Mouse (Mus musculus): ENCODE measurements around the gene Zmym4. TPM values are rescaled to one million over a fixed set of nuclear protein-coding genes. Genes with fewer than 3 reads are reported as not detected.
"Not testable (repeated sequence)": the region's sequence is repeated elsewhere in the genome, so short reads cannot be mapped to it uniquely, and the experiment has no call there.

Gene Zmym4
- total and polyA plus RNA-seq, 3 experiments, result 13.6 to 22.8 (median 18.0) TPM

- dilution Hi-C loops (cut with MboI; ENCODE audit: extremely low pct_ligation_motif_present, extremely low pct_unique_long_range_greater_than_20kb, low sequenced_read_pairs) (no loop called here), in situ Hi-C loops (cut with MboI; ENCODE audit: low pct_ligation_motif_present, low pct_unique_long_range_greater_than_20kb, low sequenced_read_pairs) (no loop called here)
- H3K36me3 ChIP-seq (replicated peaks in 1 of 2; ENCODE audit: control insufficient read depth in 1 of 2, insufficient read depth in 1 of 2, low read length in 1 of 2), result peaks cover 7 to 43% of the 10 kb centered on the region in 2 experiments
- peaks cover 8 to 22% of the 10 kb centered on the region in 2 experiments for H3K4me1 ChIP-seq (ENCODE audit: control insufficient read depth in 1 of 2, insufficient read depth in 2 of 2)
- peaks cover 36% of the 10 kb centered on the region for H3K79me2 ChIP-seq (replicated peaks; ENCODE audit: control insufficient read depth, extremely low read depth, insufficient read depth, poor library complexity, severe bottlenecking)
- TF ChIP-seq ZMIZ1 (IDR thresholded peaks at IDR 0.05; ENCODE audit: low read depth, low read length) (no peak), CHD1 (IDR thresholded peaks at IDR 0.05; ENCODE audit: low read depth, low read length) (no peak), NELFE (IDR thresholded peaks at IDR 0.05; ENCODE audit: low read depth, low read length) (no peak), BHLHE40 (IDR thresholded peaks at IDR 0.05; ENCODE audit: low read depth, low read length) (no peak), E2F4 (IDR thresholded peaks at IDR 0.05; ENCODE audit: insufficient replicate concordance, low read depth, low read length) (no peak), MAFK (IDR thresholded peaks at IDR 0.05; ENCODE audit: insufficient replicate concordance, low read length) (no peak)
- no peak overlapping the region for H3K27ac ChIP-seq (ENCODE audit: insufficient read depth, low read depth)
- H3K9ac ChIP-seq (ENCODE audit: insufficient read depth, low read depth), result no peak overlapping the region
- H3K4me3 ChIP-seq (replicated peaks in 1 of 3; ENCODE audit: low read depth in 2 of 3, low read length in 2 of 3, poor library complexity in 1 of 3), result no peak overlapping the region
- DNase-seq (ENCODE audit: extremely low read depth), result no peak
- no peak overlapping the region for H3K4me2 ChIP-seq (ENCODE audit: insufficient read depth, low read depth, poor library complexity, severe bottlenecking)
- H3K9me3 ChIP-seq (replicated peaks; ENCODE audit: low read length), result no peaks in the 10 kb centered on the region
- H3K27me3 ChIP-seq (replicated peaks), result no peaks in the 10 kb centered on the region
Measured at GRCm38 (mm10) chr4:126958261-126958660, 9.7 kb downstream of the Zmym4 start.

- peaks cover 7 to 44% of the 10 kb centered on the region in 2 experiments for H3K36me3 ChIP-seq (replicated peaks in 1 of 2; ENCODE audit: control insufficient read depth in 1 of 2, insufficient read depth in 1 of 2, low read length in 1 of 2)
- no peak for TF ChIP-seq HCFC1 (IDR thresholded peaks at IDR 0.05; ENCODE audit: low read depth, low read length)
- no peak for TF ChIP-seq POLR2AphosphoS2 (IDR thresholded peaks at IDR 0.05; ENCODE audit: low read depth, low read length)
- TF ChIP-seq GABPA (IDR thresholded peaks at IDR 0.05; ENCODE audit: insufficient replicate concordance, low read depth, low read length), result no peak
- TF ChIP-seq MYC (IDR thresholded peaks at IDR 0.05; ENCODE audit: low read depth, low read length), result no peak
- no peak for TF ChIP-seq ZKSCAN1 (IDR thresholded peaks at IDR 0.05; ENCODE audit: borderline replicate concordance, low read depth, low read length)
- TF ChIP-seq ZMIZ1 (IDR thresholded peaks at IDR 0.05; ENCODE audit: low read depth, low read length), result no peak
- TF ChIP-seq NELFE (IDR thresholded peaks at IDR 0.05; ENCODE audit: low read depth, low read length), result no peak
- no peak for TF ChIP-seq KAT2A (IDR thresholded peaks at IDR 0.05; ENCODE audit: insufficient replicate concordance, low read length)
- no peak for TF ChIP-seq CHD1 (IDR thresholded peaks at IDR 0.05; ENCODE audit: low read depth, low read length)
- no peak for TF ChIP-seq MEF2A (IDR thresholded peaks at IDR 0.05; ENCODE audit: borderline replicate concordance, low read depth, low read length)
- no peak overlapping the region for H3K9ac ChIP-seq (ENCODE audit: insufficient read depth, low read depth)
- peak overlapping the region in 1 of 3 experiments; percentile 5 for H3K4me3 ChIP-seq (replicated peaks in 1 of 3; ENCODE audit: low read depth in 2 of 3, low read length in 2 of 3, poor library complexity in 1 of 3)
- H3K79me2 ChIP-seq (replicated peaks; ENCODE audit: control insufficient read depth, extremely low read depth, insufficient read depth, poor library complexity, severe bottlenecking), result peaks cover 33% of the 10 kb centered on the region
- H3K27ac ChIP-seq (ENCODE audit: insufficient read depth, low read depth), result no peak overlapping the region
- H3K4me2 ChIP-seq (ENCODE audit: insufficient read depth, low read depth, poor library complexity, severe bottlenecking), result no peak overlapping the region
- H3K9me3 ChIP-seq (replicated peaks; ENCODE audit: low read length), result no peaks in the 10 kb centered on the region
- in situ Hi-C loops (cut with MboI; ENCODE audit: low pct_ligation_motif_present, low pct_unique_long_range_greater_than_20kb, low sequenced_read_pairs), result no loop called here
- dilution Hi-C loops (cut with MboI; ENCODE audit: extremely low pct_ligation_motif_present, extremely low pct_unique_long_range_greater_than_20kb, low sequenced_read_pairs), result no loop called here
- no peaks in the 10 kb centered on the region for H3K27me3 ChIP-seq (replicated peaks)
- H3K4me1 ChIP-seq (ENCODE audit: control insufficient read depth in 1 of 2, insufficient read depth in 2 of 2), result peaks cover 8 to 22% of the 10 kb centered on the region in 2 experiments
- no peak for DNase-seq (ENCODE audit: extremely low read depth)
Measured at GRCm38 (mm10) chr4:126957434-126957833, 10.5 kb downstream of the Zmym4 start.

GRCm38 (mm10) chr4:126950801-126951200 is 17.1 kb downstream of the Zmym4 start:
- H3K27me3 ChIP-seq (replicated peaks); H3K9ac ChIP-seq (ENCODE audit: insufficient read depth, low read depth); DNase-seq (ENCODE audit: extremely low read depth); dilution Hi-C loops (cut with MboI; ENCODE audit: extremely low pct_ligation_motif_present, extremely low pct_unique_long_range_greater_than_20kb, low sequenced_read_pairs); H3K4me1 ChIP-seq (ENCODE audit: control insufficient read depth in 1 of 2, insufficient read depth in 2 of 2); H3K4me2 ChIP-seq (ENCODE audit: insufficient read depth, low read depth, poor library complexity, severe bottlenecking); H3K9me3 ChIP-seq (replicated peaks; ENCODE audit: low read length); H3K4me3 ChIP-seq (replicated peaks in 1 of 3; ENCODE audit: low read depth in 2 of 3, low read length in 2 of 3, poor library complexity in 1 of 3); in situ Hi-C loops (cut with MboI; ENCODE audit: low pct_ligation_motif_present, low pct_unique_long_range_greater_than_20kb, low sequenced_read_pairs); H3K36me3 ChIP-seq (replicated peaks in 1 of 2; ENCODE audit: control insufficient read depth in 1 of 2, insufficient read depth in 1 of 2, low read length in 1 of 2); H3K27ac ChIP-seq (ENCODE audit: insufficient read depth, low read depth): not testable (repeated sequence)
- H3K79me2 ChIP-seq (replicated peaks; ENCODE audit: control insufficient read depth, extremely low read depth, insufficient read depth, poor library complexity, severe bottlenecking), result peaks cover 15% of the 10 kb centered on the region
- peak in 1 of 2 experiments; percentile 26; a peak in 2 of 4 replicates for TF ChIP-seq CTCF (conservative IDR thresholded peaks at IDR 0.05 in 1 of 2, IDR thresholded peaks at IDR 0.05 in 1 of 2; ENCODE audit: low read depth in 2 of 2, low read length in 2 of 2)

All from CH12.LX (cell line).